Mouse (Mus musculus) hindbrain, postnatal 0 days (tissue): ENCODE results near the gene Ddo. TPM values are rescaled to one million over a fixed set of nuclear protein-coding genes. Genes with fewer than 3 reads are reported as not detected.

Experiments
- ATAC-seq: fragments of 200-750 bp; cut with Nextera tagmentation; 2 replicates; pipeline ENCODE4 v1.8.0; 2017; ENCODE audit warnings: mild to moderate bottlenecking, moderate TSS enrichment, moderate library complexity
- DNase-seq: peaks from one replicate; pipeline ENCODE4 v3.0.0-alpha.2; 2015; ENCODE audit warnings: low spot score
- H3K27ac ChIP-seq: fragments of 300-500 bp; sonication (generic); 2 replicates; pipeline ENCODE4 v1.5.1; 2014; ENCODE audit warnings: mild to moderate bottlenecking
- H3K27me3 ChIP-seq: fragments of 300-500 bp; sonication (generic); 2 replicates; pipeline ENCODE4 v1.6.1; 2014; ENCODE audit warnings: low read length, mixed read lengths; ENCODE audit not compliant: insufficient read depth
- H3K36me3 ChIP-seq: fragments of 300-500 bp; sonication (generic); 2 replicates; pipeline ENCODE4 v1.6.1; 2014; ENCODE audit warnings: low read length, mixed read lengths; ENCODE audit not compliant: insufficient read depth
- H3K4me1 ChIP-seq: fragments of 300-500 bp; sonication (generic); 2 replicates; pipeline ENCODE4 v1.6.1; 2014; ENCODE audit warnings: antibody characterized with exemption, low read length, mixed read lengths; ENCODE audit not compliant: insufficient read depth
- H3K4me2 ChIP-seq: fragments of 300-500 bp; sonication (generic); 2 replicates; pipeline ENCODE4 v1.6.1; 2014; ENCODE audit warnings: low read depth, mild to moderate bottlenecking, low read length, moderate library complexity, mixed read lengths
- H3K4me3 ChIP-seq: fragments of 300-500 bp; sonication (generic); 2 replicates; pipeline ENCODE4 v1.5.1; 2014; ENCODE audit warnings: low read length
- H3K9ac ChIP-seq: fragments of 300-500 bp; sonication (generic); replicated peaks from 2 replicates; pipeline ENCODE4 v1.6.1; 2014; ENCODE audit warnings: mild to moderate bottlenecking, low read length, moderate library complexity, mixed read lengths
- H3K9me3 ChIP-seq: fragments of 300-500 bp; sonication (generic); 2 replicates; pipeline ENCODE4 v1.6.1; 2016; ENCODE audit warnings: low read length, mixed read lengths
- CTCF ChIP-seq: IDR thresholded peaks from 2 replicates; pipeline ENCODE4 v1.5.1; 2016; ENCODE audit warnings: antibody characterized with exemption, control low read depth, low read depth
- WGBS: fragments of 180-500 bp; shearing (Covaris S2); extraction: QIAGEN DNeasy Blood & Tissue Kit; methylation state at CpG from one replicate; pipeline ENCODE4 v1.1.7; 2014; 5-methylcytosine and 5-hydroxymethylcytosine counted together
- polyA plus RNA-seq: library from polyadenylated mRNA; unstranded; fragments of >200 nt; fragmentation: Nextera tagmentation; extraction: Ambion mirVana; gene quantifications from 2 replicates; pipeline ENCODE4 v1.2.1, GENCODE M21; 2015
- total RNA-seq: library from RNA; depleted of rRNA; stranded (reverse); fragments of >200 nt; gene quantifications from 2 replicates; pipeline ENCODE4 v1.2.3, GENCODE M21; 2014

Ddo gene
- total and polyA plus RNA-seq, 2 experiments from 2014 or later, result 3.8 to 4.8 TPM

- TF ChIP-seq CTCF, result no peak
- 44% methylated on average over 7 of the region's 7 CpGs for WGBS
- Histone ChIP-seq H3K4me3 (no peak overlapping the region), H3K9me3 (no peaks in the 10 kb centered on the region), H3K4me2 (no peak overlapping the region), H3K36me3 (no peaks in the 10 kb centered on the region), H3K4me1 (no peaks in the 10 kb centered on the region; the same call in 1 of the 2 replicates), H3K27me3 (no peaks in the 10 kb centered on the region), H3K9ac (no peak overlapping the region), H3K27ac (no peak overlapping the region)
- ATAC-seq, result peak; percentile 16; the same call in 1 of the 2 replicates
- DNase-seq, result no peak
Observed at GRCm38 (mm10) chr10:40673297-40673665, 43.5 kb downstream of the Ddo start.

- 0 out of 2 replicates have a peak overlapping the region, but pooled peaks have one; percentile 0 for H3K9ac ChIP-seq
- DNase-seq, result peak; percentile 30
- TF ChIP-seq CTCF, result no peak
- WGBS, result 15% methylated on average over 13 of the region's 13 CpGs
- no peak overlapping the region for H3K27ac ChIP-seq
- ATAC-seq, result peak; percentile 35; the same call in 1 of the 2 replicates
- no peaks in the 10 kb centered on the region for H3K27me3 ChIP-seq
- no peaks in the 10 kb centered on the region for H3K9me3 ChIP-seq
- H3K4me2 ChIP-seq, result peak overlapping the region; percentile 46
- no peaks in the 10 kb centered on the region for H3K36me3 ChIP-seq
- H3K4me1 ChIP-seq, result no peaks in the 10 kb centered on the region; the same call in 1 of the 2 replicates
- H3K4me3 ChIP-seq, result no peak overlapping the region
Observed at GRCm38 (mm10) chr10:40674151-40674550, 44.3 kb downstream of the Ddo start.

GRCm38 (mm10) chr10:40675921-40676320 lies 46.1 kb downstream of the Ddo start:
- no peaks in the 10 kb centered on the region for H3K27me3 ChIP-seq
- H3K9ac ChIP-seq, result no peak overlapping the region
- H3K4me3 ChIP-seq, result no peak overlapping the region
- ATAC-seq (no peak), DNase-seq (no peak)
- TF ChIP-seq CTCF, result no peak
- H3K9me3 ChIP-seq, result no peaks in the 10 kb centered on the region
- WGBS, result 86% methylated on average over 7 of the region's 7 CpGs
- H3K4me1 ChIP-seq, result no peaks in the 10 kb centered on the region; the same call in 1 of the 2 replicates
- no peak overlapping the region for H3K27ac ChIP-seq
- H3K36me3 ChIP-seq, result no peaks in the 10 kb centered on the region
- H3K4me2 ChIP-seq, result no peak overlapping the region

GRCm38 (mm10) chr10:40678477-40678876 lies 48.7 kb downstream of the Ddo start:
- Histone ChIP-seq H3K4me2 (no peak overlapping the region), H3K9me3 (no peaks in the 10 kb centered on the region), H3K27me3 (no peaks in the 10 kb centered on the region), H3K27ac (no peak overlapping the region), H3K4me1 (peaks cover 6% of the 10 kb centered on the region), H3K36me3 (no peaks in the 10 kb centered on the region), H3K4me3 (no peak overlapping the region), H3K9ac (no peak overlapping the region)
- 77% methylated on average over 3 of the region's 3 CpGs for WGBS
- no peak for ATAC-seq
- no peak for DNase-seq
- peak; percentile 14 for TF ChIP-seq CTCF

- H3K27ac ChIP-seq, result no peak overlapping the region
- no peak for TF ChIP-seq CTCF
- H3K9me3 ChIP-seq, result no peaks in the 10 kb centered on the region
- ATAC-seq (no peak), DNase-seq (no peak)
- H3K36me3 ChIP-seq, result no peaks in the 10 kb centered on the region
- H3K4me3 ChIP-seq, result no peak overlapping the region
- peaks cover 6% of the 10 kb centered on the region; the same call in 1 of the 2 replicates for H3K4me1 ChIP-seq
- no peak overlapping the region for H3K9ac ChIP-seq
- 15% methylated on average over 8 of the region's 8 CpGs for WGBS
- H3K27me3 ChIP-seq, result no peaks in the 10 kb centered on the region
- H3K4me2 ChIP-seq, result peak overlapping the region; percentile 99
Observed at GRCm38 (mm10) chr10:40682470-40682869, 52.7 kb downstream of the Ddo start.

- no peaks in the 10 kb centered on the region for H3K9me3 ChIP-seq
- H3K36me3 ChIP-seq, result no peaks in the 10 kb centered on the region
- H3K4me3 ChIP-seq, result peak within 1 kb of the TSS; percentile 50
- peaks cover 6% of the 10 kb centered on the region; the same call in 1 of the 2 replicates for H3K4me1 ChIP-seq
- TF ChIP-seq CTCF, result peak; percentile 73
- H3K4me2 ChIP-seq, result peak within 1 kb of the TSS; percentile 99
- peak; percentile 80 for ATAC-seq
- peak within 1 kb of the TSS; percentile 63 for H3K9ac ChIP-seq
- H3K27ac ChIP-seq, result peak within 1 kb of the TSS; percentile 45; the same call in 1 of the 2 replicates
- 2% methylated on average over 48 of the region's 50 CpGs for WGBS
- peak; percentile 77 for DNase-seq
- no peaks in the 10 kb centered on the region for H3K27me3 ChIP-seq
Observed at GRCm38 (mm10) chr10:40683092-40683867, 53.5 kb downstream of the Ddo start, which contains the start of gene Mettl24. Gene Mettl24, plus strand, starts transcription at chr10:40683282.

- Histone ChIP-seq H3K27me3 (no peaks in the 10 kb centered on the region), H3K27ac (no peak overlapping the region), H3K4me1 (peaks cover 6% of the 10 kb centered on the region; the same call in 1 of the 2 replicates), H3K4me3 (peak overlapping the region; percentile 50), H3K36me3 (no peaks in the 10 kb centered on the region), H3K9me3 (no peaks in the 10 kb centered on the region), H3K4me2 (peak overlapping the region; percentile 99), H3K9ac (0 out of 2 replicates have a peak overlapping the region, but pooled peaks have one; percentile 63)
- no peak for TF ChIP-seq CTCF
- DNase-seq (no peak), ATAC-seq (0 out of 2 replicates have a peak, but pooled peaks have one; percentile 22)
- 67% methylated on average over 9 of the region's 9 CpGs for WGBS
Observed at GRCm38 (mm10) chr10:40683868-40684253, 54.0 kb downstream of the Ddo start.
